Mouse (Mus musculus) frontal cortex, adult (tissue): Measurements from ENCODE around the gene Gm10477.
"Not testable (repeated sequence)": the region's sequence is repeated elsewhere in the genome, so short reads cannot be mapped to it uniquely, and the experiment has no call there.

Source experiments
- ATAC-seq: cut with Nextera tagmentation; 2 replicates; pipeline ENCODE4 v1.9.2; 2017; ENCODE audit warnings: mild to moderate bottlenecking, moderate library complexity, mixed read lengths; ENCODE audit not compliant: low TSS enrichment

The Gm10477 gene

GRCm38 (mm10) chrX:56524442-56524841 is at the start of gene Gm10477:
TSS of gene Gm10477 (plus strand) at chrX:56524742.
- ATAC-seq = not testable (repeated sequence)

DNA sequence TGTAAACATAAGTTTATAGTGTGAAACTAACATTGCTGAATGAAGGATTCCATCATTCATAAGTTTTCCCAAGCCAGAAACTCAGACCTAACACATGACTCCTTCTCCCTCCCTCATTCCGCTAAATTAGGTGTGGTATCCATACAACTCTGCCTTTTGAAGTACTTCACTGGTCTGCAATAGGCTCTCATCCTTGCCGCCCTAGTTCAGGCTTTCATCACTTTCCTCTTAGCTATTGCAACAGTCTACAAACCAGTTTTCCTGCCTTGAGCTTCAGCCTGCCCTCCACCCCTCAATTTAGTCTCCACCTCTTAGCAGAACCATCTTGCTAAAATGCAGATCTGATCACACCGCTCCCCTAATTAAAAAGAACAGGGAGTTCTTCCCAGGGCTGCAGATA is 47.0 kb upstream of the Gm10477 start:
- no peak for ATAC-seq

DNA sequence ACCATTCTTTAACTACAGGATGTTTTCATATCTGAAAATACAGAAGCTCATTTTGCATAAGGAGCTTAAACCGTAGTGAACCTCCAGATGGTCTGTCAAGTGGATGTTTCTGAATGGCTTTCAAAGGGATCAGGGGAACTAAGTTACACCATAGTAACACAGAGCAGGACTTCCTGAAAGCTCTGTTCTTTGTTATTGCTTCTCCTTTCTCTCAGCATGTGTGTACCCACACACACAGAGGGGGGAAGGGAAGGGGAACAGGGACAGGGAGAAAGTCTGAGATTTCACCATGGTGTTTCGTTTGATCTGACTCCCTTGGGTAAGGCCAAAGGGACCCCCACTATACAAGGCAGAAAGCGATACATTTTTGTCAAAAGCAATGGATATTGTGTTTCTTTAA is 42.6 kb upstream of the Gm10477 start:
- ATAC-seq = peak; percentile 47; the same call in 1 of the 2 replicates

DNA sequence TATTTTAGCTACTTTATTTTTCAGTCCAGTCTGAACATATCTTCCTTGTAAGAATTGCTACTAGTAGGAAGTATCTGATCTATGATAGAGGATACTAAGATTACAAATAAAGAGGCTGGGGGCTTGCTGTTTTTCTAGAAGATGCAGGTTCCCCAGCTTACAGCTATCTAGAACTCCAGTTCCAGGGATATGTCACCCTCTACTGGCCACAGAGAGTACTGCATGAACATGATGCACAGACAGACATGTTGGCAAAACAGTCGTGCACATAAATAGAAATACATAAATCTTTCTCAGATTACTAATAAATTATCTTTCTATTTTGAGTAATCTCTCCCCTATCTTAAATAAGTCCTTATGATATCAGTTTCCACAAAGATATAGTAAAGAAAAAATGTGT is 34.8 kb upstream of the Gm10477 start:
- no peak for ATAC-seq

GRCm38 (mm10) chrX:56497241-56497640 is 27.3 kb upstream of the Gm10477 start:
- ATAC-seq = no peak

DNA sequence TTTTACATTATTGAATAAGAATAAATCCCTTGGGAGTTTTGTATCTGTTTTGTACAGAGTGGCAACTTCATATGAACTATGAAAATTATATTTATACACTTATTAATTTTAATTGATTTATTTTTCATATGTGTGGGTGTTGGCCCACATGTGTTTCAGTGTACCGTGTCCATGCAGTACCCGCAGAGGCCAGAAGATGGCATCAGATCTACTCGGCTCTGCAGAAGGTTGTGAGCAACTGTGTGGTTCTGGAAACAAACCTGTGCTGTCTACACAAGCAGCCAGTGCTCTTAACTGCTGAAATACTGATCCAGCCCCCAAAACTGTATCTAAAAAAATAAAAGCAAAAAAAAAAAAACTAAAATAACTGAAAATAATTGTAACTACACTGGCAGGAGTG is 6.7 kb downstream of the Gm10477 start:
- ATAC-seq = no peak

GRCm38 (mm10) chrX:56537162-56537561 is 12.6 kb downstream of the Gm10477 start:
- no peak for ATAC-seq

DNA sequence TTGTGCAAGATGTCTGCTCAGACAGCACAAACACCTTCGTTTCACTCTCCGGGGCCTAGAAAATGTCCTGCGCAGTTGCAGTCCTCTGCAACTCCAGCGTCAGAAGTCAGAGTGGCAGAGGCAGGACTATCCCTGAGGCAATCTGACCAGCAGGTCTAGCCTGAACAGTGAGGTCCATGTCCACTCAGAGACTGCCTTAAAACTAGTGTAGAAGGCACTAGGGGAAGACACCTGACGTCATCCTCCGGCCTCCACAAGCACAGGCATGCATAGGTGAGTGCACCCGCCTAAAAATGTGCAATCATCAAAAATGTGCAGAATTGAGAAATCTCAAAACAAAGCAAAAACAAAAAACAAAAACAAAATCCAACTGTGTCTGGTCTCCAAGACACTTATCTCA is 25.0 kb downstream of the Gm10477 start, which contains the start of gene Gm648:
Gene Gm648, minus strand, starts transcription at position 101 of the 400 bp plus-strand sequence.
- ATAC-seq = no peak

- ATAC-seq = no peak
These were observed 29.0 kb downstream of the Gm10477 start for GRCm38 (mm10) chrX:56553584-56553983.

DNA sequence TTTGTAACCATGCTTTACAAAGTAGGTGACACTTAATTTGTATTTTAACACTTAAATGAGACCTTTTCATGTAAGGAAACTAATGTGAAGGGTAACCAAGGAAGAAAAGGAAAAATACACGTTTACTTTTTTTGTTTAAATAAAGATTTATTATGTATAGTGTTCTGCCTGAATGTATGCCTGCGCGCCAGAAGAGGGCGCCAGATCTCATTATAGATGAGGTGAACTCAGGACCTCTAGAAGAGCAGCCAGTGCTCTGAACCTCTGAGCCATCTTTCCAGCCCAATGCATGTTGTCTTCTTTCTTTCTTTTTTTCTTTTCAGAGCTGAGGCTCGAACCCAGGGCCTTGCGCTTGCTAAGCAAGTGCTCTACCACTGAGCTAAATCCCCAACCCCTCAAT is 47.9 kb downstream of the Gm10477 start:
- ATAC-seq = no peak
